Mouse (Mus musculus) kidney, postnatal 4 days (tissue): Measurements from ENCODE around the gene Slc25a29.

Experiments used
- DNase-seq, 2 experiments: peaks; one replicate each; pipeline ENCODE4 v3.0.0; 2021; ENCODE audit warnings: mixed read lengths in 2 of 2

Gene Slc25a29

DNA sequence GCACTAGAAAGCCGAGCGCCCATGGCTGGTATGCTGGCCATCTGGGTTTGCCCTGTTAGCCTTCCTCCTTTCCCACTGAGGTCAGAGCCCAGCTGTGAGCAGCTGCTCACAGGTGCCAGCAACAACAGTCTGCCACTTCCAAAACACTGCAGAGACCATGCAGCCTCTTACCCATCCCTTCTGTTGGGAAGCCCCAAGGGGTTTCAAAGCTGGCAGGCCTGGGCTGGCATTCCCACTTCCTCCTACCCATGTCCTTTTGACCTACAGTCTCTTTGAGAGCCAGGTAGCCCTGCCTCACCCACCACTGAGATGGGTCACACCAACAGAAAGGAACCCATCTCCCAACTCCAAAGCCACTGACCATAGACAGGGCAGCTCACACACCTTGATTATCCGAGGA is 2.3 kb downstream of the Slc25a29 start:
- no peak for DNase-seq

DNA sequence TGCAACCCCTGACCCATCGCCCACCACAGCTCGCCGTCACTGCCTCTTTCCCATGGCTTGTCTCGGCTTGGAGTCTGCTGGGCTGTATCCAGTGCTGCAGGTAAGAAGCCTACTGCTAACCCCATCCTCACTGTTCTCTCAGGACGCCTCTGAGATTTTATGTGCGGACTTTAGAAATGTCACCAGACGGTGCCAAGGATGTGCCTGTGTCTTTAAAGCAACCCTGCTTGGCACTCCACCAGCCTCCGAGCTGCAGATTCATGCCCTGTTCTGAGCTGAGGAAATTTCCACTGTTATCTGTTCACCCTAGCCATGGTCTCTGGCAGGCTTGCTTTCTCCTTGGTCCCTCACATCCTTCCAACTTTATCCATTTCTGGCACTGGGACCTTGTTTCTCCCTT is 2.8 kb downstream of the Slc25a29 start:
- DNase-seq: no peak

DNA sequence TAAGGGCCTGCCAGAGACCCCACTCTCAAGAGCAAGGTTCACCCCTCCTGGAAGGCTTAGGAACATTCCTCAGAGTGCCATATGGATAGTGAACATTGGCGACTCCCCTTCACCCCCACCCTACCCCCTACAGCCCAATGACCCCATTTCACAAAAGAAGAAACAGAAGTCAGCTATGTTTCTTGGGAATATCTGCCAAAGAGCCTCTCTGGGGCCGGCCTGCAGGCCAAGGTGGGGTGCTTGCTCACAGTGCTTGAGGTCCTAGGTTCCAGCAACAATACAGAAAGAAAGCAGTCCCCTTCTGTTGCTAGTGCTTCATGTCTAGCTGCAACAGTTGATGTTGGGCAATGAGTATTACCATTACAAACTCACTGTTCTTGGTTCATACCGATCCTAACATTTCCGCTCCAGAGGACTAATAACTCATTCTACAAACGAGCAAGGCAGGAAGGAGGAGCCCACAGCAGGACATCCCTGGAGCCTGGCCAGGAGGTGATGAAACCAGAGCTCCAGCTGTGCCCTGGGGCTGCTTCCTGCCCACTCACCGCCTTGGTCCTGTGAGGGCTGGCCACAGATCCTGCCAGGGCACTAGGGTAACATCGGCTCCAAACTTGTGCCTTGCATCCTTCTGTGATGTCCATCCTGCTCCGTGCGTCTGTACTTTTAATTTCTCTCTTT is 3.6 kb downstream of the Slc25a29 start:
- peak; percentile 79 to 86 for DNase-seq

DNA sequence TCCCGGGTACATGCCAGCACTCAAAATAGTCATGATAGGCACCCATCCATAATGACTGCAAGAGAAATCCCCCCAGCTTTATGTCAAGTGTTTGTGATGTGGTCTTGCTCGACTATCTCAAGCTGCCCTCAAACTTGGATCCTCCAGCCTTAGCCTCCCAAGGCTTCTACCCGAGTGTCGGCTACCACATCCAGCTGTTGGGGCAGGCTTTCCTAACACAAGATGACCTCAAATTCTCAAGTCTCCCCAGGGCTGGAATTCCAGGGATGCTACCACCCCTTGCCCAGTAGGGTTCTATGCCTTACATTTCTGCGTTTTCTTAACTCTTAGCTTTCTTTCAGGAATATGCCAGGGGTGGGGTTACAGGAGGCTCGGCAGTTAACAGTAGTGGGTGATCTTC is 5.3 kb downstream of the Slc25a29 start:
- DNase-seq: no peak

DNA sequence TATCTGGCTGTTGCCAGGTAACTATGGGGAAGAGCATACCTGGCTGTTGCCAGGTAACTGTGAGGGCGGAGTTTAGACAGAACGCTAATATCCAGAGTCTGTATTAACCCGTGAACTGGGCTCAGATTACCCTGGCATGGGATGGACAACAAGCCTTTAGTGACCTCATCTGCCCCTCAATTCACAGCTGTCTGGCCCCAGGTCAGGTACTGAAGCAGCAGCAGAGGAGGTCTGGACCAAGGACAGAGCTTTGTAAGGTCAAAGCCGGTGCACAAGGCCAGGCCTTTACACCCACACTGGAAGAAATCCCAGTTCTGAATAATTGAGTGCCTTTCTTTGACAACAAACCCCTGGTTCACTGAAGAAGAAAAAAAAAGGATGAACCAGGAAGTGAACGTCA is 6.0 kb downstream of the Slc25a29 start:
- DNase-seq: no peak

DNA sequence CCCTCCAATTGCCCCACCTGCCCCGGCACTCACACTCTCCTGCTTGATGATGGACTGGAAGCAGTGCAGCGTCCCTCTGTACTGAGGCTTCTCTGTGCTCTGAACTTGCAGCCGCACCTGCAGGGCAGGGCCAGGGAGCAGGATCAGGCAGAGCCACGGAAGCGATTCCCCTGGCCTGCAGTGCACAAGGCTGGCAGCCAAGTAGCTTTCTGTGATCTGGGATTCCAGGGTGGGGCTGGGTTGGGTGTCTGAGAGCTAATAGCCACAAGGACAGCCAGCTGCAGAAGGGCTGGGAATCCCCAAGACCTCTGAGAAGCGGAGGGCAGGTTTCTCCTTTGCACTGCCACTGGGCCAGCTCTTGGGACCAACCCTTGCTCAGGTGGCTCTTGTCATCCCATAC is 8.0 kb downstream of the Slc25a29 start:
- DNase-seq: no peak

DNA sequence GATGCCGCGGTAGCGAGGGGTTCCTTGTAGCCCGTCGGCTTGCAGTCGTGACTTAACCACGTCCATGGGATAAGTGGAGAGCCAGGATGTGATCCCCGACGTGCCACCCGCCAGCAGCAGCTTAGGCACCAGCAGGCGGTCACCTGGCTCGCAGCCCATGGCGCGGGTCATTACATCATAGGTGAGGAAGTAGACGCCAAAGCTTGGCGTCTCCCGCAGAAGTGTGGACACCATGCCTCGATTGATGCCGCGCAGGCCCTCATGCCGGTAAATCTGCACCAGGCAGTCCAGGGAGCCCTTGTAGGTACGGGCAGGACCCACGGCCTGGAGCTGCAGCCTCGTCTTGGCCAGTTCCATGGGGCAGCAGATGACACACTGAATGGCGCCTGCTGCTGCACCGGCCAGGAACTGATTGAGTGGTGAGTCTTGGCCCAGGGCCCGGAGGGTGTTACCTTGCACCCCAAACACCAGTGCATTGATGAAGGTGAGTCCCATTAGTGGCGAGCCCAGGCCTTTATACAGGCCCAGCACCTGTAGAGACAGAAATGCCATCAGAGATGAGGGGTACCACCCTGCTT is 8.6 kb downstream of the Slc25a29 start:
- DNase-seq: no peak

DNA sequence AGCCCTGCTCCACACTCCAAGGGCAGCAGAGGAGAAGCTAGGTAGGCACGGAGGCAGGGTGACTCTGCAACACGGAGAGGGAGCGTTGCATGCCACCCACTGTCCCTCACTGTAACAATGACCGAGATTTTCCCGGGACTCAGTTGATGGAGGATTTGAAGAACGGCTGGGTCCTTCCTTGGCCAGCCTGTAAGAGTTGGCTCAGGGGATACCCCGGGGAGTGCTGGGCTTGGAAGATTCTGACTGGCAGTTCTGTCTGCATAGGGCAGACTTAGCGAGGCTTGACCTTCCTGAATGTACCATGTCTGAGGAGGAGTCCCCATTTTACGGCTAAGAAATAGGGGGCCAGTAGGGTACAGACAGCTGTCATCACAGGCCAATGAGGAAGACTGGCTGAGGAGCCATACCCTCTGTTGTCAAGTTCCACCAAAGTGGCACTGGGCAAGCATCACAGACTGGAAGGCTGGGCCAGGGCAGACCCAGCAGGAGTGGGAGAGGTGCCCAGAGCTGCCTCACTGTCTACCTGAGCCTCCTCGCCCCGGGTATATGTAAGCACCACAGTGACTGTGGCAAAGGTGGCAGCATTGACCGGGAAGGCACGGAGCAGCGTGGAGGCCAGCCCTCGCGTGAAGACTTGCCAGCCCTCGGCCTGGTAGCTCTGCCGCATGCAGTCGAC is 9.3 kb downstream of the Slc25a29 start:
- DNase-seq: no peak

DNA sequence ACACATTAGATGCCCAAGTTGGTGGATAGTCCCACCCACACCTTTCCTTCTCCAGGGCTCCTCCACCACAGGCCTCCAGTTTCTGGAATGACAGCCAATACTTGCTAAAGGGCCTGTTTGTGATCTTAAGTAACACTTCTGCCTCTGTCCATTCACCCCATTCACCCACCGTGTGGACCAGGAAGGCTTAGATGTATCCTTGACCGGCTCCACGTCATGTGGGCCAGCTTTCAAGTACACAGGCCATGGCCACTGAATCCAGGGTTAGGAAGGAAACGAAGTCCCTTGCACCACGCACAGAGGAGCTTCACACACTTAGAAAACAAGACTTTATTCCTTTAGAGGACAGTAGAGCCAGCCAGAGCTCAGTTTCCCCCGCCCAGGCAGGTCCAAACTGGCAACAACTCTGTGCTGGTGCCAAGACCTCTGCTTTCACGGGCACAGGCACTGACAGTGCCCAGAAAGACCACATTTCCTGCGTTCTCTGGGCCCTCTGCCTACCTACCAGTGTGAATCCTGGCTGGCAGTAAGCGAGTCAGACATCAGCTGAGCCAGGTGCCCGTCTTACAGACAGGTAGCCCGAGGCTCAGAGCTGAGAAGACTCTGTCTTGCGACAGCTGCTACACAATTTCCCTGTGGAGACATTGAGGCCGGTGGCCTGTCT is 10.0 kb downstream of the Slc25a29 start:
- no peak for DNase-seq

DNA sequence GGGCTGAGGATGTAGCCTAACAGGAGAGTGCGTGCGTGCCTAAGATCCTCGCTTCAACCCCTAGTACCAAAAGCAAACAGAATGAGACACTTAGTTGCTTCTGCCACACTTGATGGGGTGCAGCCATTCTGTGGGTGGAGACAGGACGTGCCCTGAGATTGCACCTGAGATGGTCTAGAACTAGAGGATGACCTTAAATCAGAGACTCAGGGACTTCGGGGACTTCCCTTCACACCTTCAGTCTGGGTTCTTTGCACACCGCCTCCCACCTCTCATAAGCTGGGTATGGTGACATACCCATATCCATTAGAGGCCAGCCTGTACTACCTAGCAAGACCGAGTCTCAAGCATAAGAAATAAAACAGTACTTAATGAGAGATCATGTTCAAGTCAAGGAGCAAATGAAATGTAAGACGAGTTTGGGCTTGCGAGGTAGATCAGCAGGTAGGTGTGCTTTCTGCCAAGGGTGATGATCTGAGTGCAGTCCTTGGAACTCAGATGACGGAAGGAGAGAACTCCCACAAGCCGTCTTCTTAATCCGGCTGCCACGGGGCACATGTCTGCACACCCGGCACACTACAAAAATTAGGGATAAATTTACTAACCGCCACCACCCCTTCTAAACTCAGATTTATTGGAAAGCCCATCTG is 11.3 kb downstream of the Slc25a29 start:
- DNase-seq: no peak

DNA sequence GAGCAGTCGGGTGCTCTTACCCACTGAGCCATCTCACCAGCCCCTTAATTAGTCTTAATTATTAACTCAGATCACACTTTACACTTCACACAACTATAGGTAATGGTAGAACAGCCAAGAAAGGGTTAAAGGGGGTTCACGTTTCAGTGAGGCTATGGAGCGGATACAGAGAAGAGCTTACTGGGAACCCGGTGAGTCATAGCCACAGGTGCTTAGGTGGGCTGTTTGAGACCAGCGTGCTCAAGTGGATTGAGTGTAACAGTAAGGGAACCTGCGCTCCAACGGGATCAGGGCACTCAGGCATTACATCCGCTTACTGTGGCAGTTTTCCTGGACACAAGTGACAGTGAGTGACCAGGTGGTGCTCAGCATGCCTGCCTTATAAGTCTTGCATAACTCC is 12.6 kb downstream of the Slc25a29 start:
- peak; percentile 24 to 42 for DNase-seq

DNA sequence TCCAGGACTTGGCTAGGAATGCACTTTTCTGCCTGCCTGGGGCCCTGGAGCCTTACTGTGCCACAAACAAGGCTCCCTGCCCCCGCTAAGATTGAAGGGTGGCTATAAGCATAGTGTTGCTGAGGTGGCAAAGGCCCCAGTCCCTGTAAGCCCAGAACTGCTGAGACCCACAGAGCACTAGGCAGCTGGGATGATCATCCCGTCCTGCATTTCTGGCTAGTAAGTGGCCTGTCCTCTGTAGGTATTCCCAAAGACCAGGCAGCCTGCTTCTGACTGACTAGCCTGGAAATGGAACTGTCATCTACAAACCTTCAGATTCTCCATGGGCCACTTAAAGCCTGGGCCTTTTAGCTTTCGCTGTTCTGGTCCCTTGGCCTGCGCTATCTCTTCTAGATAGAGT is 15.2 kb downstream of the Slc25a29 start:
- no peak for DNase-seq

DNA sequence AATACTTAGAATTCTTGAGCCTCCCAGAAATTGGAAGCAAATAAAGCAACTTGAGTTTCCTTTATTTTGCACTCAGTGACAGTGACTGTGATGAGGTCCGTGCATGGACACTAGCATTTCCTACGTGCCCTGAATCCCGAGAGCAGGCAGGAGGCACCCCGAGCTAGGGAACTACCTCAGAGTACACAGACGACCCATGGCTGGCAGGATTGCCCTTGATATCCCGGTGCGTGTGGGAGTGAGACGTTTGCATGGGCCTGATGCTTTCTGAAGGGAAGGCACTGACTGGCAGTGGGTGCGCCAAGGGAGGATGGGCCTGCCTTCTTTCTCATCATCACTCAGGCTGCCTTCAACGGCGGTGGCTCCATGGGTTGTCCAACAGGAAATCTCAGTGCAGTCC is 19.1 kb downstream of the Slc25a29 start:
- no peak for DNase-seq

DNA sequence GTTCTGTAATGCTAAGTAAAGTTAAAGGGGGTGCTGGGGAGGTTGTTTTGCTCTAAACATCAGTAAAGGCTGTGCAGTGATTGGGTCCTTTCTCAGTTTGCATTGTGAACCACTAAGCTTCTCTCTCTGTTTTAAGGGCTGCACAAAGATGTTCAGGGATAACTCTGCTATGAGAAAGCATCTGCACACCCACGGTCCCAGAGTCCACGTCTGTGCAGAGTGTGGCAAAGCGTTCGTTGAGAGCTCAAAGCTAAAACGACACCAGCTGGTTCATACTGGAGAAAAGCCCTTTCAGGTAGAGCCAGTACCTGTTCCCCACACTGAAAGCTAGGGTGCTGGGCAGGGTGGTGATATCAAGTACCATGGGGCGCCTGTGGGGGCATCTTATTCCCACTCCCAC is 21.2 kb downstream of the Slc25a29 start:
- DNase-seq: no peak

DNA sequence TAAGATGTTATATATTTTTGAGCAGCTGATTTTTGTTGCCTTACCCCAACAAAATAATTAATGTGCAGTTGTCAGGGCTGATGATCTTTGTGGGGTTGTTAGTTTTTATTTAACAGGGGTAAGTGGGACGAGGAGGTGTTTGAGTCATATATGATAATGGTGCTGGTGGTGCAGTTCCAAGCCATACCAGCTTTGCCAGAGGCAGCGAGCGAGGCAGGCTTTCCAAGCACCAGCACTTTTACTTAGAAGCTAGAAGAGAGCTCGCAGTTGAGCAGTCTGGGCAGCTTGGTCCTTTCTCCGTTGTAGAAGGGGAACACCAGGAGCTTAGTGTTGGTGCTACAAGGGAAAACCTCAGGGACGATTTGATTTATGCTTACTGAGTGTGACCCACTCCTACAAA is 23.2 kb downstream of the Slc25a29 start:
- DNase-seq: no peak

DNA sequence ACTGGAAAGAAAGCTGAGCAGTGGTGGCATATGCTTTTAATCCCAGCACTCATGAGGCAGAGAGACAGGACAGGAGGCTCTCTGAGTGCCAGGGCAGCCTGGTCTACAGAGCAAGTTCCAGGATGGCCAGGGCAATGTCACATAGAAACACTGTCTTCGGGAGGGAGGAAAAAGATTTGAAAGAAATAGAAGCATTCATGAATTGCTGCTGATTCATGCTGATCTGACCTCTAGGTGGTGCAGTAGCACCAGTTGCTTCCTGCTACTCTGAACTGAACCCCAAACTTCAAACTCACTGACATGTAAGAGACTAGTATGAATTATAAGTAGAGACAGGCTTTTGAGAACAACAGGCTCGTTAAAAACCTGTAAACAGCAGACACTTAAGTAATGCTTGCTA is 24.6 kb downstream of the Slc25a29 start:
- DNase-seq: peak; percentile 32 to 43

DNA sequence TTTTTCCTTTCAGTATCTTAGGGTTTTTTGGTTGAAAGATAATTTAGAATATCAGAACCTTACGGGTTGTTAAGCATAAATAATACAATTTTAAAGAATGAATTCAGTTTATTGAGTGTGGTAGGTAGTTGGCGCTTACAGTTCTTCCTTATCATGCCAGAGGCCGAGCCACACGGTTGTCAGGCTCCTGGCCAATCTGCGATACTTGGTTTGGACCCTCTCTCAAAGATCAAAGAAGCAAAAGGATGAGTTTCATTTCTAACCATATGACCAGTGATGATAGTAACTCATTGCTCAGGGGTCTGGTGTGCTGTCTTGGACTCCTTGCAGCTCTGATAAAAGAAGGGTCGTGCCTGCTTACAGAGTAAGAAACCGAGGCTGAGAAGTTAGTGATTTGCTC is 25.4 kb downstream of the Slc25a29 start:
- no peak for DNase-seq

DNA sequence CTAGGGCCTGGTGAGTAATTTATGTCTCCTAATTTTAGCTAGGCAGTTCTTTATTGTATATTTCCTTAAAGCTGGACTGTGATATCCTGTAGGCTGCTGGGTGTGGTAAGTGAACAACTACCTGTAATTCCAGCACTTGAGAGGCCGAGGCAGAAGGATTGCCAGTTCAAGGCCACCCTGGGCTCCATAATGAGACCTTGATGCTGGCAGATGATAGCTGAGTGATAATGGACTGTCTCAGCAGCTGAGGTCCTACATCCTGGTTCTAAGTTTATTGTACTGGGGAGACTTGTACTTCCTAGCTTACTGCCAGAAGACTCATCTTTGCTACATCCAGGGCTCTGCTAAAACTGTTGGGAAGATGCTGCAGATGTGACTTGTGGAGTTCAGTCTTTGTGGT is 25.9 kb downstream of the Slc25a29 start:
- no peak for DNase-seq

DNA sequence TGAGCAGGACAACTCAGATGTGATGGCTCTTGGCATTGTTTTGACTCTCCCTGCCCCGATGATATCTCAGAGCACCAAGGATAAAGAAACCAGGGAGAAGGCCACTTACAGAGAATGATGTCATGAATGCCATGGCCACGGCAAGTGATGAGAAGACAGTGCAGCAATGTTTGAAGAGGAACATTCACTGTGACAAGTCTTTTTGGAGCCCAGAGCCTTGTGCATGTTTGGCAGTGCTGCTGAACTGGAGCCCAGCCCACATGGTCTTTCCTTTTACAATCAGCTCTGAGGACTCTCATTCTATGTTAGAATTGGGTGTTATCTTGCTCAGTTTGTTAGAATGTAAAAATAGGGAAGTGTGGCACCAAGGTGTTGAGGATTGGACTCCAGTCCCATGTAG is 27.2 kb downstream of the Slc25a29 start:
- no peak for DNase-seq

DNA sequence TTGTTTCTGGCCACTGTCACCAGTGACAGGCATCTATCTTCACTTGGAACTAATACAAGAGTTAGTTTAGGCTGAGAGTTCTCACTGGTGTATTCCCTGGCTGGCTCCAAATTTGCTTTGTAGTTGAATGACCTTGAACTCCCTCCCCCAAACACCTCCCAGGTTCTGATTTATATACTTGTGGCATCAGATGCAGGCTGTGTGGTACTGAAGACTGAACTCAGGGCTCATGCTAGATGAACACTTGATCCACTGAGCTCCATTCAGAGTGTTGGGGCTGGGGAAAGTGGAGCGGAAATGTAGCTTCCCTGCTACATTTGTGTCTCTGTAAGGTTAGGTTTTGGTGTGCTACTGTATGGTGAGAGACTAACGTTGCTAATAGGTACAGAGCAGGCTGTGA is 31.3 kb downstream of the Slc25a29 start:
- no peak for DNase-seq

DNA sequence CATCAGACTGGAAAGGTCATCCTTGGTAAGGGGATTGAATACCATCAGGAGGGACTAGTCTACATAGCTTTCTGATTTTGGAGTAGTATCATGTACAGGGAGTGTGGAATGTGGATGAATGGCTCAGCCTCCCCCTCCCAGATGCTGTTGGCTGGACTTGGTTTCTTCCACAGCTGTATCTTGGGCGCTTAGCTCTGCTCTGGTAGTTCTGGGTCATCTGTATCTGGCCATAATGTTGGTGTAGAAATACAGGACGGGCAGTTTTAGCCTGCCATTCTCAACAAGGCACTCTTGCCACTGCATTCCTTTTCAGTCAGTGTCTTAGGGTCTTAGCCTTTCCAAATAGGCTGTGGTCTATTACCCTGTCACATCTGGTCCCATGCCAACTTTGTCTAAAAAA is 34.1 kb downstream of the Slc25a29 start:
- DNase-seq: no peak

DNA sequence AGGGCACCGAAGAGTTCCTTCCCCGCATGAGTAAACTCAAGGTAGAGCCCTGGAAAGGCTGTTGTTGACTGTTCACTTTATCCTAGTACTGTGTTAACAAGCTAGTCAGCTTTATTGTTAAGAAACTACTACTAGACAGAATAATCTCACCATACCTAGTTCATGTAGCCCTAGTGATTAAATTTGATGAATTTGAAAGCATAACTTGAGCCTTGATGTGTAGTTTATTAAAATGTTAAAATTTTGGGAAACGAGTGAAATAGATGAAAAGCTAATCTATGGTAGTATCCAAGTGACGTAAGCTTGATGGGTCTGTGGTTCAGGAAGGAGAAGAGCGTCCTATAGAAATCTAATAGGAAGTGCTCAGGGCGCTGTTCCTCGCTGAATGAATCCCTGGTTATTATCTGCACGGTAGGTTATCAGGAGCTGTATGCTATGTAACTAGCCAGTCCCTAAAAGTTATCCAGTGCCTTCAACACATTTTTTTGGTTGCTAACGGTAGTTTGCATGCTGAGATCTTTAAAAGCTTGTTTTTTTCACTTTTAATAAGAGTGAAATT is 40.6 kb downstream of the Slc25a29 start:
- DNase-seq: no peak

DNA sequence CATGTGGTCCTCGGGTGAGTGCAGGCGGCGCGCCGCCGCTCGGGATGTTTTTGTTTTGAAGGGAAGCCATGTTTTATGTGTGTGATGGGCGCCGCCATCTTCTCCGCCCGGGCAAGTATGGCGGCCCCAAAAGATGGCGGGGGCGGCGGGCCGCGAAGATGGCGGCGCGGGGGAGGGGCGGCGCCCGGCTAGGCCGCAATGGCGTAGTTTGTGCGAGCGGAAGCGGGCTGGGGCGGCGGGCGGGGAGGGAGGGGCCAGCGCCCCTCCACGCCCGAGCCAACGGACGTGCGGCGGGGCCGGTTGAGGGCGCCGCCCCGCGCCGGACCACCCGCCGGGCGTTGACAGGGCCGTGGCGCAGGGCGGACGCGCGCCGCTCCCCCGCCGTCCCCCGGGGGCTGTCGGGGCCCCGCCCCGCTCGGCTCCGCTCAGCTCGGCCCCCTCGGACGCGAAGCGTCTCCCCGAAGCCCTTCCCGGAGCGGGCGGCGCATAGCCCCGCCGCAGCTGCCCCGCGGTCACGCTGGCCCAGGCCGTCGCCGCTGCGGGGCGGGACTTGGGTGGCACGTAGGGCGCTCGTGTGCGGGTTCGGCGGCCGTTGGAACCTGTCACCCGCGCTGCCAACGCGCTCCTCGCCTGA is 41.5 kb downstream of the Slc25a29 start:
- DNase-seq: peak; percentile 86 to 92
